ENCODE assay signal across 8 mouse cellular contexts in genomic region chr13:49341831-49342722, GRCm38 (mm10). TPM values are rescaled to one million over a fixed set of nuclear protein-coding genes. Genes with fewer than 3 reads are reported as not detected.
DNase-seq lines count a peak whose midpoint lies in the region; ATAC-seq and TF ChIP-seq lines count a peak whose summit lies in the region.

No protein-coding gene starts in this region.

- H3K27me3 ChIP-seq in kidney, postnatal 0 days (ENCODE audit: insufficient read depth, low read length) = no peaks in the 10 kb centered on the region
- no peaks in the 10 kb centered on the region for H3K27me3 ChIP-seq in hindbrain, embryonic 13.5 days
- no peaks in the 10 kb centered on the region for H3K27me3 ChIP-seq in midbrain, embryonic 10.5 days (ENCODE audit: low read depth, poor library complexity, severe bottlenecking)

- WGBS in kidney, postnatal 0 days = 5% methylated on average over 25 of the region's 25 CpGs
- WGBS in hindbrain, embryonic 13.5 days = 6% methylated on average over 25 of the region's 25 CpGs
- WGBS in midbrain, embryonic 10.5 days = 12% methylated on average over 25 of the region's 25 CpGs

- DNase-seq in kidney, postnatal 0 days (ENCODE audit: low spot score) = no peak
- DNase-seq in kidney, adult 11 months = no peak
- peak; percentile 31 for DNase-seq in embryo, embryonic 10.5 days (ENCODE audit: low spot score)
- no peak for DNase-seq in midbrain, embryonic 10.5 days (ENCODE audit: low spot score)
- DNase-seq in urinary bladder, adult 2 months (ENCODE audit: low spot score) = no peak
- DNase-seq in gastrocnemius, postnatal 25 days = no peak
- no peak for DNase-seq in right cerebral cortex, postnatal 36 days (ENCODE audit: low spot score in 2 of 2)

- H3K36me3 ChIP-seq in kidney, postnatal 0 days (ENCODE audit: insufficient read depth, low read length) = no peaks in the 10 kb centered on the region
- H3K36me3 ChIP-seq in hindbrain, embryonic 13.5 days = no peaks in the 10 kb centered on the region
- no peaks in the 10 kb centered on the region for H3K36me3 ChIP-seq in midbrain, embryonic 10.5 days

- peak overlapping the region; percentile 48; the same call in 1 of the 2 replicates for H3K27ac ChIP-seq in kidney, postnatal 0 days
- peak overlapping the region; percentile 84 for H3K27ac ChIP-seq in hindbrain, embryonic 13.5 days
- H3K27ac ChIP-seq in midbrain, embryonic 10.5 days (replicated peaks) = peak overlapping the region; percentile 92

- no peaks in the 10 kb centered on the region for H3K9me3 ChIP-seq in kidney, postnatal 0 days (replicated peaks; ENCODE audit: low read length)
- no peaks in the 10 kb centered on the region for H3K9me3 ChIP-seq in hindbrain, embryonic 13.5 days
- H3K9me3 ChIP-seq in midbrain, embryonic 10.5 days (replicated peaks) = no peaks in the 10 kb centered on the region

- H3K4me1 ChIP-seq in kidney, postnatal 0 days (replicated peaks; ENCODE audit: insufficient read depth, low read length) = peaks cover 17% of the 10 kb centered on the region; the same call in 1 of the 2 replicates
- H3K4me1 ChIP-seq in hindbrain, embryonic 13.5 days (replicated peaks) = peaks cover 61% of the 10 kb centered on the region
- H3K4me1 ChIP-seq in midbrain, embryonic 10.5 days = peaks cover 56% of the 10 kb centered on the region

- peak overlapping the region; percentile 86 for H3K4me2 ChIP-seq in kidney, postnatal 0 days (ENCODE audit: low read length)
- peak overlapping the region; percentile 94 for H3K4me2 ChIP-seq in hindbrain, embryonic 13.5 days

- no peak for TF ChIP-seq CTCF in kidney, postnatal 0 days (IDR thresholded peaks at IDR 0.05; ENCODE audit: low read depth)

- peak; percentile 15; the same call in 1 of the 2 replicates for ATAC-seq in kidney, postnatal 0 days (replicated peaks; ENCODE audit: low FRiP score, low read depth)
- ATAC-seq in hindbrain, embryonic 13.5 days (ENCODE audit: low FRiP score) = no peak; the same call in 1 of the 2 replicates

- peak overlapping the region; percentile 90 for H3K9ac ChIP-seq in kidney, postnatal 0 days (ENCODE audit: low read depth, low read length)
- H3K9ac ChIP-seq in hindbrain, embryonic 13.5 days = peak overlapping the region; percentile 92

- peak overlapping the region; percentile 83 for H3K4me3 ChIP-seq in kidney, postnatal 0 days (replicated peaks; ENCODE audit: low read depth, low read length)
- peak overlapping the region; percentile 85 for H3K4me3 ChIP-seq in hindbrain, embryonic 13.5 days
- peak overlapping the region; percentile 94 for H3K4me3 ChIP-seq in midbrain, embryonic 10.5 days

RNA-seq across cellular contexts. Expression of gene Bicd2, which starts 0.7 kb away (rescaled TPM):
- 23.1 and 23.4 TPM in 2 replicates for polyA plus RNA-seq in kidney, postnatal 0 days (2015; fragmentation: Nextera tagmentation; extraction: Ambion mirVana)
- 28.2 and 29.3 TPM in 2 replicates for polyA plus RNA-seq in hindbrain, embryonic 13.5 days (2015; fragmentation: Nextera tagmentation; extraction: Ambion mirVana)
- polyA plus RNA-seq in midbrain, embryonic 10.5 days (2016; fragmentation: Nextera tagmentation; extraction: Ambion mirVana) = 29.7 and 33.9 TPM in 2 replicates
- polyA plus RNA-seq in urinary bladder, adult 2 months (2012; rRNA removed) = 41.8 and 47.8 TPM in 2 replicates
- total RNA-seq in gastrocnemius, postnatal 25 days (2021) = 10 to 100 TPM; 19.9 to 23.1 TPM

RNA-seq across cellular contexts. Expression of gene Fgd3, which starts 22.0 kb away (rescaled TPM):
- polyA plus RNA-seq in kidney, postnatal 0 days (2015; fragmentation: Nextera tagmentation; extraction: Ambion mirVana) = 0.97 and 1.0 TPM in 2 replicates
- 1.4 and 2.0 TPM in 2 replicates for polyA plus RNA-seq in hindbrain, embryonic 13.5 days (2015; fragmentation: Nextera tagmentation; extraction: Ambion mirVana)
- polyA plus RNA-seq in midbrain, embryonic 10.5 days (2016; fragmentation: Nextera tagmentation; extraction: Ambion mirVana) = 1.1 and 1.5 TPM in 2 replicates
- polyA plus RNA-seq in urinary bladder, adult 2 months (2012; rRNA removed) = 6.2 and 7.2 TPM in 2 replicates
- total RNA-seq in gastrocnemius, postnatal 25 days (2021) = under 1 TPM; 0.54 to 0.97 TPM
